Mouse (Mus musculus): ENCODE data around the gene Mef2b.

Gene Mef2b

DNA sequence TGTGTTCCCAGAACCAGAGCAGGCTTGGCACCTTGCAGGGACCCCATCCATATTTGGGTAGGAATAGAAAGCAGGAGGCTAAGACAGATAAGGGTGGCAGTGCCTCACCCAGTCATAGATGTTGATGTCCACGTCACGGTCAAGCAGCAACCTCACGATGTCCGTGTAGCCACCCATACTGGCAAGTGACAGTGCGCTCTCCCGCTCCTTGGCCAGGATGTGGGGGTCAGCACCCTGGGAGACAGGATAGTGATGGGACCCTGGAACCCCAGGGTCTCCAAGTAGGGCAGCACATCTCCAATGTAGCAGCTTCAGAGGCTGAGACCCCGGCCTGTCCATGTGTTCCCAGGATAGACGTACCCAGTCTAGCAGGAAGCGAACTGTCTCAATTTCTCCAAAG, 4.6 kb upstream of the Mef2b start:
- DNase-seq: peak; percentile 91

DNA sequence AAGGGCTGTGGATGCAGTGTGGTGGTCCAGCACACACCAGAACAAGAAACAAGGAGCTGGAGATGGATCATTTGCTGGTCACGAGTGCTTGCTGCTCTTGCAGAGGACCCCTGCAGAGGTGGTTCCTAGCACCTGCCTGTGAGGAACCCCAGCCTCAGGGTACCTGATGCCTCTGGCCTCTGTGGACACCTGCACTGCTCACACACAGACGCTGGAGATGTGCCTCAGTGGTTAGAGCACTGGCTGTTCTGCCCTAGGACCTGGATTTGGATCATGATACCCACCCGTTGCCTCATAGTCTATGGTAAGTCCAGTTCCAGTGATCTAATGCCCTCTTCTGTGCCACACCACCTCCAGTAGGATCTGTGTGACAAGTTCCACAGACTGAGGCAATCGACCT, 2.9 kb upstream of the Mef2b start:
- peak; percentile 88 for DNase-seq

DNA sequence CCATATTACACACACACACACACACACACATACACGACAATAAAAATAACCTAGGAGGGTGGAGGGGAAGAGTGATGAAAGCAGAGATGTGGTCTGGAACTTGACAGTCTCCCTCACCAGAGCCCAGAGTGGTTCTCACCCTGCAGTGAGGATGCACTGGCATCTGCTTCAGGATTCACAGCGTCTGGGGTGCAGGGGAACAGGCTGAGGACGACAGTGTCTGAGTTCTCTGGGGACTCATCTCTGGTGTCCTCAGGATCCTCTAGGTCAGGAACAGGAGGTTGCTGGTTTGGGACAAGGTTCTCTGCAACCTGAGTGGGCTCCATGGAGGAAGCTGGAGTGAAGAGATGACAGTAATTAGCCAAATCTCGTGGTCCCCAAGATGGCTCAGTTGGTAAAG, 1.6 kb upstream of the Mef2b start:
- peak; percentile 91 for DNase-seq

DNA sequence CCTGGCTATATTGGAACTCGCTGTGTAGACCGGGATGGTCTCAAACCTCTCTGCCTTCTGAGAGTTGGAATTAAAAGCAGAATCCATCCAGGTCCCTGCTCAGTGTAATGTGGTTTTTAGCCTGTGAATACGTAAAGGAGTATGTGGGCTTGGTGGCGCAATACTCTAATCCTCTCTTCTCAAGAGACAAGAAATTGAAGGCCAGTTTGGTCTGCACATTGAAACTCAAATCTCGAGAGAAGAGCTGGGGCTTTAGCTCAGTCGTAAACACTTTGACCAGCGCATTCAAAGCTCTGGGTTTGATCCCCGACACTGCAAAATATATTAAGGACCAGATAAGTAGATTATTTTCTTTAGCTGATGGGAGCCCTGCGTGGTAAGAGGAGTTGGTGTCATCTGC, 470 bp downstream of the Mef2b start:
- no peak for DNase-seq

DNA sequence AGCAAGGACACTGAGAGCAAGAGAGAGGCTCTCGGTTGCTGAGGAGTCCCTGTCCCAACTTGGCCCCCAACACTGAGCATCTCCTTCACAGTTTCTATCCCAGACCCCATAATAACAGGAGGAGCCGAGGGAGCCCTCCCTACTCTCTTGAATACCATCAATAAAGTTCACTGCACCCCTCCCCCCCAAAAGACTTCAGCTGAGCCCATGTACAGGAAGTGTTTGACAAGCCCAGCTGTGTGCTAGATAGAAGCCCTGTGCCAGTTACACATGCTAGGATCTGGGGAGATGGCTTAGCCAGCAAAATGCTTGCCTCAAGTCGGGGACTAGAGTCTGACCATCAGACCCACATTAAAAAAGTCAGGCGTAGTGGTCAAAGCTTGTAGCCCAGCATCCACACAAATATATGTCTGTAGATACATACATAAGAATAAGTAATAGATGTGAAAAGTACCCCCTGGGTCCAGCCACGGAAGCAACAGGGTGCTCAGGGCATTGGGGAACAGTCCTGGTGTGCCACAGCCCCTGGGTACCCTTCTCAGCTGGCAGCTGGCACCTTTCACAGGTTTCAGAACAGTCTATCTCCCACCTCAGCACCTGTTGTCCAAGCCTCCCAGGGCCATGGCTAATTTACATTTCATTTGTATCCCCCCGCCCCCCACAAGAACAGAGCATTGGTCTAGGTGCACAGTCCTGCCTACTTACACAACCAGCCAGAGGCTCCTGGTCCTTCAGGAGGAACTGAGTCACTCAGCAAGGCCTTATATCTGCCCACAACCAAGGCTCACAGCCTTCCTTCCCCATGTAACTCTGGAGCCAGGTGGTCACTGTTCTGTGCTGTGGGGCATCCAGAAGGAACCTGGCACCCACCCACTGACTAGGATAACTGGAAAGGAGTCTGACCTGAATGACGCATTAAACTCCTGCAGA, 8.4 kb downstream of the Mef2b start:
- DNase-seq: no peak

DNA sequence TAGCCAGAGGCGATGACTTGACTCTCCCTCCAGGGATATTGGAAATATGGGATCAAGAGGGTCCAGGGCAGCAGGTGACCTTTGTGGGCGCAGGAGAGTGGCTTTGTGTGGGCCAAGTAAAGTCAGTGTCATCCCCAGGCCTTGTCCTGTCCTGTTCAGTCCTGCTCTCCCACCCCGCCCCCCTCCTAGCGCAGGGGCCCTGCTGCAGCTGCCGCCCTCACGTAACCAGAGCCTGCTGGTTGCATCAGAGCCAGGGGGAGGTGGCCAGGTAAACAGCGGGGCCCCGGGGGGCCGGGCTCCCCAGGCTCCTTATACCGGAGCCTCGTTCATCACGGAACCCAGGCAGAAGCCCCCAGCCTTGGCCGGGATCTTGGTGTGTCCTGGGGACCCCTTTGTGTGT, 10.6 kb downstream of the Mef2b start:
- no peak for DNase-seq

DNA sequence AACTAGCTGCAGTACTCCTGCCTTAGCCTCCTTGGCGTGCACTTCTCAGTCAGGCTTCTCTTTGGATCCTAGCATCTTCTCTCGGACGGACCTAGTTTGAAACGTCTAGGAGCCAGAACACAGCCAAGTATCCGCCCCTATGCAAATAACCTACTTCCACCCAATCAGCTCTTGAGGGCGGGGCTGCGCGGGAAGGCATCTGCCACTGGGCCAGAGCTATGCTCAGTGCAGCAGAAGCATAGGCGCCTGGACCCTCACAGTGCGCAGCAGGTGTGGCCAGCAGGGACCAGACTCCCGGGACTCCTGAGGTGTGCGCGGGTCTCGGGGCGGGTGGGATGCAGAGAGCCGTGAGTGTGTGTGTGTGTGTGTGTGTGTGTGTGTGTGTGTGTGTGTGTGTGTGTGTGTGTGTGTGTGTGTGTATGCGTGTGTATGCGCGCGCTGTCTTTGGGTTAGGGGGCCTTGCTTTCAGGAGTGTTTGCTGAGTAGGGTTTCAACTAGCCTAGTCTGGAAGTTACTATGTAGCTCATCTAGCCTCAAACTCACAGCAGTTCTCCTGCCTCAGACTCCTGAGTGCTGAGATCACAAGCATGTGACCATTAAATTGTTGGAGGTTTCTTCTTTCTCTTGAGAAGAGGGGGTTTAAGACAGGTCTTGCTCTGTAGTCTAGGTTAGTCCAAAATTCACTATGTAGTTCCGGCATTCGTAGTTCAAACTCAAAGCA, 13.2 kb downstream of the Mef2b start:
- peak; percentile 96 for DNase-seq

DNA sequence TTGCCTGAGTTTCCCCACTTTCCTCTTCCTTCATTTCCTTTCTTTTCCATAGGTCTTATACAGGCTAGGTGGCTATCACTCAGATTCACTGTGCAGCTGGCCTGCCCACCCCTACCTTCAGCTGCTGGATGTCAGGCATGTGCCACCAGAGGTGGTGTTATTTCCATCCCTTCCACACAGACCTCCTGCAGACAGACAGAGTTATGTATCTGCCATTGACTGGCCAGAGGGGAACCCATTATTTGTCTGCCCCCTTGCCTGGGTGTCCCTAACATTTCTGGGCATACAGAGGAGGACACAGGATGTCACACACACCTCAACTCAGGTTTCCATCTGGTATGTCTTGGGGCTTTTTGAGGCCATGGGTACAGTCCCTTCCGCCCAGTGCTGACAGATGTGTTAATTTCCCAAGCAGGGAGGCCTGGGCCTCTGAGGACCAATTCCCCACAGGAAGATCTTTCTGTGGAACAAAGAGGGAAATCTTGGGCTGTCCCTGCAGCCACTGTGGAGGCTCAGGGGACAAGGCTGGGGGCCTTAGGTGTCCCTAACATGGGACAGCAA, 17.8 kb downstream of the Mef2b start:
- DNase-seq: peak; percentile 86

DNA sequence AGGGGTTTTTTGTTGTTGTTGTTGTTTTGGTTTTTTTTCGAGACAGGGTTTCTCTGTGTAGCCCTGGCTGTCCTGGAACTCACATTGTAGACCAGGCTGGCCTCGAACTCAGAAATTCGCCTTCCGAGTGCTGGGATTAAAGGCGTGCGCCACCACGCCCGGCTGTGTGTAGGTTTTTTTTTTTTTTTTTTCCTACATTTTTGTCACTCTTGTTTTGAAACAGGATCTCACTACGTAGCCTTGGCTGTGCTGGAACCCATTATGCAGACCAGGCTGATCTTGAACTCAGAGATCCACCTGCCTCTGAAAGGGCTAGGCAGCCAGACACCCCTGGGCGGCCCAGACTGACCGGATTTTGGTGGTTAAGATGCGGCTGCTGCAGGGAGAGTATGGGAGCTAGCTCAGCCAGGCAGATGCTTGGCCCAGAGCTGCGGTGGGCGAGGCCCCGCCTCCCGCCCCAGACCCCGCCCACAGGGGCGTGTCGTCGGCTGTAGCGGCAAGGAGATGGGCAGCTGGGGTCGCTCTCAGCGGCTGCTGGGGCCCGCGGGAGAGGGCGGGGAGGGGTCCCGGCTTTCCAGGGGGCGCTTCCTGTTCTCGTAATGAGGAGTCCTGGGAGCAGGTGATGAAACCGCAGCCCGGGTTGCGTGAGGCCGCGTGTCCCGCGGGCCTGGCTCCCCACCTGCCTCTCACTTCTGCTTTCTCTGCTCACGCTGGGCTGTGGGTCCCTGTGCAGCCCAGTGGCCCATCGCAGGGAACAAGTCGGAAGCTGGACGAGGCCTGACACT, 18.8 kb downstream of the Mef2b start:
- DNase-seq: peak; percentile 94

DNA sequence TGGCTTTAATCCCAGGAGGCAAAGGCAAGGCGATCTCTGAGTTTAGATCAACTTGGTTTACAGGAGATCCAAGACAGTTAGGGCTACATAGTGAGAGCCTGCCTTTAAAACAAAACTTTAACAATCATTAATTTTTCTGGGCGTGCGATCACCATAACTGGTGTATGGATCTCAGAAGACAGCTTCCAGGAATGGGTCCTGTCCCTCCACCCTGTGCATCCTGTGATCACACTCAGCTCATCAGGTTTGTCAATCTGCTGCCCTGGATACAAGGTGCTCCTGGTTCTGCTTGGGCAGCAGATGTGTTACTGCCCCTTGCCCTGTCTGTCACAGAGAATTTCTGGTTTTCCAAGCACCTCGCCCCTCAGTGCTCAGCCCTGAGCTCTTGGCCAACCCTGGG, 19.7 kb downstream of the Mef2b start:
- DNase-seq: no peak

DNA sequence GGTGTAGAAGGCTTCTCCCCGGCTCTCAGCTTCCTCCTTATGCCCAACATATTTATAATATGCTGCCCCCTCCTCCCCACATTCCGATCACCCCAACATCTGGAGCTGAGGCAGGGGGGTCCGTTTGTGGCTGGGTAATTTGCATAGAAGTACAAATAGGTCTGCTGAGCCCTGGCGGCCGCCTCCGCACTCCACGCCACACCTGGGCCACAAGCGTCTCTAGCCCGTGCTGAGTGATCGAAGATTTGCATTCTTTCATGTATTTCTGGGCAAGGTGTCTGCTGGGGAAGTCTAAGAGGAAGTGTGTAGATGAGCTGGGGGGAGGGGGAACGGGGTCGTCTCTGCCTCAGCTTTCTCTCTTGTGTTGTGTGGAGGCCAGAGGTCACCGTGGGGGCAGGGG, 20.5 kb downstream of the Mef2b start:
- no peak for DNase-seq

DNA sequence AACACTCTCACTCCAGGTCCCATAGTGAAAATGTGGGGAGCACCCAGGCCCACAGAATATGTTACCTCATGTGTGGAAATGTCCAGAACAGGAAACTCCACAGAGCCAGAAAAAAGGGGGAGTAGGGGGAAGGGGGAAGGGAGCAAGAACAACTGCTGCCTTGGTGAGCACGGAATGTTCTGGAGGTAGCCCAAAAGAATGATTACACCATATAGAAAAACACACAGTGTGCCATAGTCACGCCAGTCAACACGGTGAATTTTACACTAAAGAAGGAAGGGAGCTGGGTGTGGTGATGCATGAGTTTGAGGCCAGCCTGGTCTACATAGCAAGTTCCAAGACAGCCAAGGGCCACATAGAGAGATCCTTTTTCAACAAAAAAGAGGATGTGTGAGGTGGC, 23.8 kb downstream of the Mef2b start:
- DNase-seq: no peak

DNA sequence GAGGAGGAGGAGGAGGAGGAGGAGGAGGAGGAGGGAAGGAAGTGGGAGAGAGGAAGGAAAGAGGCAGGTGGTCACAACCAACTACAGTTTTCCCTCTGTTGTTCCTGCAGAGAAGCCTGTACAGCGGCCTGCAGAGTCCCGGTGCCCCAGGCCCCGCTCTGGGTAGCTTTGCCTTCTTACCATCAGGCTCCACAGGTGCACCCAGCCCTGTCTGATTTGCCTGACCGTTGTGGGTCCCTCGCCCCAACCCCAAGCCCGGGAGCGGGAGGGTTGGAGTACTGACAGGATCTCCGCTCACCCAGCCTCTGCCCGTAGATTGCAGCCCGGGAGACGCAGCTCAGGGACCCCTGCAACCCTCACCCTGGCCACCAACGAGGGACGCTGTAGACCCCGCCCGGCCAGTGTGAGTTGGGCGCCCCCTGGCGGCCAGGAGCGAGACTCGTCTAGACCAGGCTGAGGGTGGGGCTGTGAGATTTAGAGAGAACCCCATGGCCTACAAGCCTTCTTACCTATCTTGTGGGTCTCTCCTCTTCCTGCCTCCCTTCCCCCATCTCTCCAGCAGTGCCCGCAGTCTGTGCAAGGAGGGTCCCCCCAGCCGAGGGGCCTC, 27.1 kb downstream of the Mef2b start:
- DNase-seq: peak; percentile 95

DNA sequence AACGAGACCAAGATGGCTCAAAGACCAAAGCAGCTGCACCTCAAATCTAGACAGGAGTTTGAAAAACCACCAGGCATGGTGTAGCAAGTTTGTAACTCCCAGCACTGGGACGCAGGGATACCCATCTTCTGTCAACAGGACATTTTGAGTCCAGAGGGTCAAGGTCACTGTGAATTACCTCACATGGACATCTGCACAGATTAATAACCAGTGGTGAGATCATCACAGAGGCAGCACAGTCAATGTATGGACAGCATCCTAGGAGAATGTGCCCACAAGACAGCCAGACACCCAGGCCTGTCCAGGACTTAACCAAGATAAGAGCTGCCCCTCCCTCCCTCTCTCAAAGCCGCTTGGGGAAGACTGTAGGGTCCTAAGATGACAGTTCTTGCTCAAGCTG, 30.6 kb downstream of the Mef2b start:
- no peak for DNase-seq

DNA sequence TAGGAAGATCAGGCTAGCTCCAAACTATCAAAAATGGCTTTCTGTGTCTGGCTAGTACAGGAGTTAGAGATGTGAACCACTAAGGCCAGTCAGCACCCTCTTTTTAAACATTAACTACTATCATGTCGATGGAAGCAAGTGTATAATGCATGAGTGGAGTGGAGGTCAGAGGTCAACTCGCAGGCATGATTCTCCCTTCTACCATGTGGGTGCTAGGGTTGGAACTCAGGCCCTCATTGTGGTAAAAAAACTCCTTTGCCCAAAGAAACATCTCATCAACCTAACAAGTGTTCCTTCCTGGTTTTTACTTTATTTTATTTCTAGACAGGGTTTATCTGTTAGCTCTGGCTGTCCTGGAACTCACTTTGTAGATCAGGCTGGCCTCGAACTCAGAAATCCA, 31.2 kb downstream of the Mef2b start:
- no peak for DNase-seq

DNA sequence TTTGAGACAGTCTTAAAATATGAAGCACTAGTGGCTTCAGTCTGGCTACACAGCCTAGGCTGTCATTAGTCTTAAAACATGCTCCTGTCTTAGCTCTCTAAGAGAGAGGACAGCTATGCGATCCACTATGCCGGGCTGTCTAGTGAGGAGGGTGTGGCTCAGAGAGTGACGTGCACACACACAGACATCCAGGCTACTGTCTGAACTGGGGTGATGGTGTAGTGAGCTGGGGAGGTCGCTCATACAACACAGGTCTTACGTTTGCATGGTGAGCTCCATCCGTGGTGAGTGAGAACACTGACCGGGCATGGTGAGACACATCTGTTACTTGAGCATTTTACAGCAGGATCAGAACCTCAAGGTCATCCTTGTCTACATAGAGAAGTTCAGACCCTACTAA, 31.7 kb downstream of the Mef2b start:
- peak; percentile 85 for DNase-seq

DNA sequence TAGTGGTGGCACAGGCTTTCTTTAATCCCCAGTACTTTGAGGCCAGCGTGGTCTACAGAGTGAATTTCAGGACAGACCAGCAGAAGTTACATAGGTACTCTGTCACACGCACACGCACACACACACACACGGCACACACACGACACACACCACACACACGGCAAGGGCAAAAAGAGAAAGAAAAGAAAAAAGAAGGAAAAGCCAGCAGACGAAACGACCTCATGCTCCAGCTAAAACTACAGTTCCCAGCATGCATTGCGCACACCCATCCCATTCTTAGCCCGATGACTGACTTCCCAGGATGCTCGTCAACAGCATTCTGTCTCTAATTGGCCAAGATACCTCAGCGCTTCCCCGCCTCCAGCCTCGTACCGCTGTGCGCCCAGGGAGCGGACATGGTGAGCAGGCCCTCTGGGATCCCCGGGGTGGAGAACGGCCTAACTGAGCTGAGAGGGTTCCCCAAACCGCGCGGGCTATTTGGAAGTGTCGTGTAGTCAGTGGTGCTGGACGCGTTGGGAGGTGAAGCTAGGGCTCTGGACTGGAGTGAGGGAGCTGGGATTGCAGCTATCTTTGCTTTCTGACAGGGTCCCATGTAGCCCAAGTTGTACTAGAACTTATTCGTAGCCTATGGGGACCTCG, 32.7 kb downstream of the Mef2b start, which contains the start of gene Tmem161a:
Gene Tmem161a, plus strand, starts transcription at position 314 of the 639 bp plus-strand sequence.
- DNase-seq: peak; percentile 100

DNA sequence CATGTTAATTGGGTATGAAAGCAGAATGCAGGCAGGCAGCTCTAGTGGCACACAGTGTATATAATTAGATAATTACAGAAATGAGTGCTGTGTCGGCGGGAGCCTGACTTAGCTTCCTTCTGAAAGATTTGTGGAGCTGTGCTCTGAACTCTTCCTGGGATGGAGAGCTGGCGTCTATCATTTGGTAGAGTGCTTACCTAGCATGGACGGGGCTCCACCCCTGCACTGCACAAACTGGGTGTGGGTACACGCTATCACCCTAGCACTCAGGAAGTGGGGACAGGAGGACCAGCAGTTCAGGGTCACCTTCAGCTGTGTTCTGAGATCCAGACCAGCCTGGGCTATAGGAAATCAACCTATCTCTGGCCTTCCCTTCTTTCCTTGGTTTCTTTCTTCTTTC, 33.8 kb downstream of the Mef2b start:
- no peak for DNase-seq

DNA sequence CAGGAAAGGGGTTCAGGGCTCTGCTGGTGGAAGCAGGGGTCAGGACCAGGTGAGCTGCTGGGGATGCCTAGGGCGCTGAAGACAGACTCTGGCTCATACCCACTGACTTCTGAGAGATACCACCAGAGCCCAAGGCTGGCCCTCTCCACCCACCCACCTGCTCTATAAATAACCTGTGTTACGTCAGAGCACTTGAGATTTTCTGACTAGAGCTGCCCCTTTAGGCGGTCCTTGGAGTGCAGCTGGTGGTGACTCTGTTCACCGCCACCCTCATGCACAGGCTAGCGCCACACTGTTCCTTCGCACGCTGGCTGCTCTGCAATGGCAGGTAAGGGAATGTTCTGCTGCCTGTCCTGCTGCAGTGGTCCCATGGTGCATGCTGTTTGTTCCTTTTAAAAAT, 34.6 kb downstream of the Mef2b start:
- peak; percentile 91 for DNase-seq

DNA sequence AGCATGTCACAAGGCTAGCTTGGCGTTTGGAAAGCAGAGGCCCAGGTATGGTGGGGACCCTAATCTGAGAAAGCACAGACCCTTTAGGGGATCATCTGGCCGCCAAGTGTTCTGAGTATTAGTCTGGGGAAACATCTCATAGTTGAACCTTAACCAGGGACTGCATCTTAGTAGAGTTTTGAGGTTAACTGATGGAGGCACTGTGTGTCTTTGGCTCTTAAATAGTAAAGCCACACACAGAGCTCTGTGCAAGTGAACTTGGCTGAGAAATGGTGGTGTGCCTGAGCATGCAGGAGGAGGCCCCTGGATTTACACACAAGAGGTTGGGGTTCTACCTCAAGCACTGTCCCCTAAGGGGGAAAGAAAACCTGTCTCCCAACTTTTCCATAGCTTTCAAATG, 38.7 kb downstream of the Mef2b start:
- DNase-seq: no peak

DNA sequence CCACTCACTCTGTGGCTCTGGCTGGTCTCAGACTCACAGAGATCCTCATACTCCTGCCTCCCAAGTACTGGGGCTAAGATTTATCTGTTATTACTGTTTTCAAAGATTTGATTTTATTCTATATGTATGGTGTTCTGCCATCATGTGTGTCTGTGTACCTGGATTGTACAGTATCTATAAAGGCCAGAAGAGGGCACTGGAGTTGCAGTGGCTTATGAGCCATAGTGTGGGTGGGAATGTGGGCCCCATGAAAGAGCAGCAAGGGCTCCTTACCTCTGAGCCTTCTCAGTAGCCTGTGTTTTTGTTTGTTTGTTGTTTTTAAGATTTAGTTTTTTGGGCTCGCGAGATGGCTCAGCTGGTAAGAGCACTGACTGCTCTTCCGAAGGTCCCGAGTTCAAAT, 39.6 kb downstream of the Mef2b start:
- DNase-seq: no peak
